Mouse (Mus musculus): ENCODE data around the gene Fmod. TPM values are rescaled to one million over a fixed set of nuclear protein-coding genes. Genes with fewer than 3 reads are reported as not detected.
A peak's percentile ranks its signal among the peaks of the same experiment; 100 is the strongest.

The Fmod gene
- polyA plus RNA-seq, 1 experiment from 2014 or later = 8.7 TPM

DNA sequence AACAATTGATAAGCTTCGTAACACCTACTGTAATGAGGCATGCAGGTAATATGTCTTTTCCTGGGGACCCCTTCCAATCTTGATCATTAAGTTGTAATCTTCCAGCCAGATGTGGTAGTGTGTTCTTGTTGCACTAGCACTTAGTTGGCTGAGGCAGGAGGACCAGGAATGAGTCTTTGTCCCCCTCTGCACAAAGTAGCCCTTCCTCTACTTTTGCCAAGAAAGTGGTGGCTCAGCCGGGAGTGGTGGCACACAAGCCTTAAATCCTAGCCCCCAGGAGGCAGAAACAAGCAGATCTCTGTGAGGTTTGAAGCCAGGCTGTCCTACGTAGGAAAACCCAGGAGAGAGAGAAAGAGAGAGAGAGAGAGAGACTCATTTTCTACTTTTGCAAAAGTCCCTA, 24.9 kb downstream of the Fmod start:
- H3K9ac ChIP-seq (ENCODE audit: low read depth, low read length) = 0 out of 2 replicates have a peak overlapping the region, but pooled peaks have one; percentile 4
- H3K27ac ChIP-seq (ENCODE audit: low read length) = peak overlapping the region; percentile 98
- ATAC-seq = no peak
- no peaks in the 10 kb centered on the region for H3K9me3 ChIP-seq (ENCODE audit: control insufficient read depth, low read length)
- peak overlapping the region; percentile 85; the same call in 1 of the 2 replicates for H3K4me2 ChIP-seq (ENCODE audit: low read depth, low read length)
- WGBS = 69% methylated on average over 3 of the region's 3 CpGs
- no peaks in the 10 kb centered on the region for H3K36me3 ChIP-seq (ENCODE audit: control insufficient read depth, insufficient read depth, low read length)
- H3K4me1 ChIP-seq (ENCODE audit: control insufficient read depth, insufficient read depth, low read length) = peaks cover 68% of the 10 kb centered on the region
- no peaks in the 10 kb centered on the region for H3K27me3 ChIP-seq (replicated peaks; ENCODE audit: control insufficient read depth, insufficient read depth, low read length)
- H3K4me3 ChIP-seq (ENCODE audit: low read length) = no peak overlapping the region

- ATAC-seq = no peak
- H3K27me3 ChIP-seq (replicated peaks; ENCODE audit: control insufficient read depth, insufficient read depth, low read length) = no peaks in the 10 kb centered on the region
- no peaks in the 10 kb centered on the region for H3K36me3 ChIP-seq (ENCODE audit: control insufficient read depth, insufficient read depth, low read length)
- peaks cover 72% of the 10 kb centered on the region for H3K4me1 ChIP-seq (ENCODE audit: control insufficient read depth, insufficient read depth, low read length)
- H3K27ac ChIP-seq (ENCODE audit: low read length) = peak overlapping the region; percentile 92
- H3K4me3 ChIP-seq (ENCODE audit: low read length) = no peak overlapping the region
- WGBS = 29% methylated on average over 10 of the region's 11 CpGs
- H3K4me2 ChIP-seq (ENCODE audit: low read depth, low read length) = peak overlapping the region; percentile 40; the same call in 1 of the 2 replicates
- peak overlapping the region; percentile 64 for H3K9ac ChIP-seq (ENCODE audit: low read depth, low read length)
- H3K9me3 ChIP-seq (ENCODE audit: control insufficient read depth, low read length) = no peaks in the 10 kb centered on the region
Observed at GRCm38 (mm10) chr1:134062411-134063085, 25.5 kb downstream of the Fmod start.

- 15% methylated on average over 33 of the region's 33 CpGs for WGBS
- no peaks in the 10 kb centered on the region for H3K27me3 ChIP-seq (replicated peaks; ENCODE audit: control insufficient read depth, insufficient read depth, low read length)
- no peaks in the 10 kb centered on the region for H3K9me3 ChIP-seq (ENCODE audit: control insufficient read depth, low read length)
- no peaks in the 10 kb centered on the region for H3K36me3 ChIP-seq (ENCODE audit: control insufficient read depth, insufficient read depth, low read length)
- H3K4me2 ChIP-seq (ENCODE audit: low read depth, low read length) = peak overlapping the region; percentile 40
- peak overlapping the region; percentile 92 for H3K27ac ChIP-seq (ENCODE audit: low read length)
- H3K4me1 ChIP-seq (ENCODE audit: control insufficient read depth, insufficient read depth, low read length) = peaks cover 72% of the 10 kb centered on the region
- peak overlapping the region; percentile 64 for H3K9ac ChIP-seq (ENCODE audit: low read depth, low read length)
- peak; percentile 3; the same call in 1 of the 2 replicates for ATAC-seq
- H3K4me3 ChIP-seq (ENCODE audit: low read length) = peak overlapping the region; percentile 12; the same call in 1 of the 2 replicates
Observed at GRCm38 (mm10) chr1:134063086-134063772, 26.2 kb downstream of the Fmod start.

- 30% methylated on average over 9 of the region's 9 CpGs for WGBS
- no peak overlapping the region for H3K4me3 ChIP-seq (ENCODE audit: low read length)
- no peak for ATAC-seq
Observed at GRCm38 (mm10) chr1:134063773-134064125, 26.7 kb downstream of the Fmod start.

GRCm38 (mm10) chr1:134064296-134064831, 27.3 kb downstream of the Fmod start:
- Histone ChIP-seq H3K27ac (ENCODE audit: low read length) (peak overlapping the region; percentile 92), H3K4me3 (ENCODE audit: low read length) (no peak overlapping the region), H3K4me2 (ENCODE audit: low read depth, low read length) (no peak overlapping the region), H3K27me3 (replicated peaks; ENCODE audit: control insufficient read depth, insufficient read depth, low read length) (no peaks in the 10 kb centered on the region), H3K9me3 (ENCODE audit: control insufficient read depth, low read length) (no peaks in the 10 kb centered on the region), H3K36me3 (ENCODE audit: control insufficient read depth, insufficient read depth, low read length) (no peaks in the 10 kb centered on the region), H3K4me1 (ENCODE audit: control insufficient read depth, insufficient read depth, low read length) (peaks cover 72% of the 10 kb centered on the region), H3K9ac (ENCODE audit: low read depth, low read length) (no peak overlapping the region)
- WGBS = 84% methylated on average over 2 of the region's 2 CpGs
- ATAC-seq = no peak

More at GRCm38 (mm10) chr1:134063773-134064125, 26.7 kb downstream of the Fmod start:
- Histone ChIP-seq H3K27me3 (replicated peaks; ENCODE audit: control insufficient read depth, insufficient read depth, low read length) (no peaks in the 10 kb centered on the region), H3K4me2 (ENCODE audit: low read depth, low read length) (peak overlapping the region; percentile 40), H3K27ac (ENCODE audit: low read length) (peak overlapping the region; percentile 92), H3K9ac (ENCODE audit: low read depth, low read length) (peak overlapping the region; percentile 64), H3K4me1 (ENCODE audit: control insufficient read depth, insufficient read depth, low read length) (peaks cover 72% of the 10 kb centered on the region), H3K9me3 (ENCODE audit: control insufficient read depth, low read length) (no peaks in the 10 kb centered on the region), H3K36me3 (ENCODE audit: control insufficient read depth, insufficient read depth, low read length) (no peaks in the 10 kb centered on the region)

- Histone ChIP-seq H3K36me3 (ENCODE audit: control insufficient read depth, insufficient read depth, low read length) (no peaks in the 10 kb centered on the region), H3K4me3 (ENCODE audit: low read length) (no peak overlapping the region), H3K9me3 (ENCODE audit: control insufficient read depth, low read length) (no peaks in the 10 kb centered on the region), H3K9ac (ENCODE audit: low read depth, low read length) (no peak overlapping the region), H3K4me1 (ENCODE audit: control insufficient read depth, insufficient read depth, low read length) (peaks cover 71% of the 10 kb centered on the region), H3K27ac (ENCODE audit: low read length) (peak overlapping the region; percentile 92), H3K4me2 (ENCODE audit: low read depth, low read length) (no peak overlapping the region), H3K27me3 (replicated peaks; ENCODE audit: control insufficient read depth, insufficient read depth, low read length) (no peaks in the 10 kb centered on the region)
- WGBS = 44% methylated on average over 4 of the region's 4 CpGs
- ATAC-seq = peak; percentile 8; the same call in 1 of the 2 replicates
Observed at GRCm38 (mm10) chr1:134065241-134065809, 28.3 kb downstream of the Fmod start.

DNA sequence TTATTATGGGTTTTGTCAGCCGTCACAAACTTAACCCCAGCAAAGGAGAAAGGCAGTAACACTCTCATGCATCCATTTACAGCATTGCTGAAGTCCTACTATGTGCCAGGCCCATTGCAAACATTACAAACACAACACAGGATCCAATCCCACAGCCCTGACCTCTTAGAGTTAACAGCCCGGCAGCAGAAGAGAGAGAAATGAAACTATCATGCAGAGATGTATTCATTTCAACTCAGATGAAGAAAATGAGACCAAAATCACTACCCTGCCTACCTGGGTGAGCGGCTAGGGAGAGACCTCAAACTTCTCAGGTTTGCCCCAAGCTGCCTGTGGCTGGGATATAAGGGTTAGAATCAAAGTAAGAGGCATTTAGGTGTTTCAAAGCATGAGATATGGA, 29.5 kb downstream of the Fmod start:
- ATAC-seq = no peak
- no peaks in the 10 kb centered on the region for H3K9me3 ChIP-seq (ENCODE audit: control insufficient read depth, low read length)
- no peak overlapping the region for H3K9ac ChIP-seq (ENCODE audit: low read depth, low read length)
- H3K4me1 ChIP-seq (ENCODE audit: control insufficient read depth, insufficient read depth, low read length) = peaks cover 73% of the 10 kb centered on the region
- no peak overlapping the region for H3K4me2 ChIP-seq (ENCODE audit: low read depth, low read length)
- H3K27ac ChIP-seq (ENCODE audit: low read length) = peak overlapping the region; percentile 74
- no peaks in the 10 kb centered on the region for H3K36me3 ChIP-seq (ENCODE audit: control insufficient read depth, insufficient read depth, low read length)
- H3K4me3 ChIP-seq (ENCODE audit: low read length) = no peak overlapping the region
- 34% methylated on average over 3 of the region's 3 CpGs for WGBS
- H3K27me3 ChIP-seq (replicated peaks; ENCODE audit: control insufficient read depth, insufficient read depth, low read length) = no peaks in the 10 kb centered on the region

DNA sequence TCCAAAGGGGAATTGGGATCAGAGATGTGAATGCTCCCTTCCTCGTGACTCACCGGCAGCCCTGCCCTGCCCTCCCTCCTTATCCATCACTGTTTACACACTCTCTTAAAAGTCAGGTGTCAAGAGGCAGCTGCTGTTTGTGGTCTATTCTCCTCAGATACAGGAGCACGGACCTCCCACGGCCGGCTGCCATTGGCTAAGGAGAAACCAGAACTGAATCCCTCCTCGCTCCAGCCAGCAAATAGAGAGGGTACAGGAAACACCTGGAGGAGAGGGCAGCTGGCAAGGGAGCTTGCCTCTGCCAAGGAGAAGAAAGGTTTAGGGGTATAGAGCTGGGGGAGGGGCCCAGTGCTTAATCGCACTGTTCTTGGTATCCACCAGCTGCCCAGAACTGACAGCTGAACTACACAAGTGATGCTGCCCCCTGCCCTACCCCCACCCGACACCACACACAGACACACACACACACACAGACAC, 30.1 kb downstream of the Fmod start:
- peak overlapping the region; percentile 74 for H3K27ac ChIP-seq (ENCODE audit: low read length)
- peak; percentile 66 for ATAC-seq
- no peak overlapping the region for H3K9ac ChIP-seq (ENCODE audit: low read depth, low read length)
- H3K9me3 ChIP-seq (ENCODE audit: control insufficient read depth, low read length) = no peaks in the 10 kb centered on the region
- H3K36me3 ChIP-seq (ENCODE audit: control insufficient read depth, insufficient read depth, low read length) = no peaks in the 10 kb centered on the region
- H3K27me3 ChIP-seq (replicated peaks; ENCODE audit: control insufficient read depth, insufficient read depth, low read length) = no peaks in the 10 kb centered on the region
- peaks cover 71% of the 10 kb centered on the region for H3K4me1 ChIP-seq (ENCODE audit: control insufficient read depth, insufficient read depth, low read length)
- H3K4me3 ChIP-seq (ENCODE audit: low read length) = no peak overlapping the region
- no peak overlapping the region for H3K4me2 ChIP-seq (ENCODE audit: low read depth, low read length)
- 6% methylated on average over 8 of the region's 8 CpGs for WGBS

GRCm38 (mm10) chr1:134070099-134070669, 33.1 kb downstream of the Fmod start:
- Histone ChIP-seq H3K9ac (ENCODE audit: low read depth, low read length) (0 out of 2 replicates have a peak overlapping the region, but pooled peaks have one; percentile 50), H3K9me3 (ENCODE audit: control insufficient read depth, low read length) (no peaks in the 10 kb centered on the region), H3K4me3 (ENCODE audit: low read length) (no peak overlapping the region), H3K27ac (ENCODE audit: low read length) (peak overlapping the region; percentile 80), H3K36me3 (ENCODE audit: control insufficient read depth, insufficient read depth, low read length) (no peaks in the 10 kb centered on the region), H3K4me1 (ENCODE audit: control insufficient read depth, insufficient read depth, low read length) (peaks cover 50% of the 10 kb centered on the region), H3K4me2 (ENCODE audit: low read depth, low read length) (peak overlapping the region; percentile 34), H3K27me3 (replicated peaks; ENCODE audit: control insufficient read depth, insufficient read depth, low read length) (no peaks in the 10 kb centered on the region)
- WGBS = 43% methylated on average over 8 of the region's 8 CpGs
- ATAC-seq = peak; percentile 69
